Mouse (Mus musculus): ENCODE data around the gene Atrip. TPM values are rescaled to one million over a fixed set of nuclear protein-coding genes. Genes with fewer than 3 reads are reported as not detected.

Atrip gene
- total and polyA plus RNA-seq, 2 experiments, result 5.1 to 10.3 TPM

- no peaks in the 10 kb centered on the region for H3K36me3 ChIP-seq (ENCODE audit: control insufficient read depth, insufficient read depth, low read length)
- TF ChIP-seq CTCF (IDR thresholded peaks at IDR 0.05; ENCODE audit: low read depth, low read length) (no peak), POLR2A (IDR thresholded peaks at IDR 0.05; ENCODE audit: extremely low read depth, insufficient read depth, low read length) (no peak)
- H3K27ac ChIP-seq (replicated peaks; ENCODE audit: insufficient read depth, low read depth, low read length), result no peak overlapping the region
- H3K4me3 ChIP-seq (ENCODE audit: insufficient read depth, low read depth, low read length), result no peak overlapping the region
- H3K79me2 ChIP-seq (ENCODE audit: control insufficient read depth, insufficient read depth, low read length), result peaks cover 11% of the 10 kb centered on the region; the same call in 1 of the 2 replicates
- H3K9ac ChIP-seq (ENCODE audit: low read depth, low read length), result no peak overlapping the region
- DNase-seq (ENCODE audit: extremely low read depth, low read depth, low spot score), result no peak
- peaks cover 11% of the 10 kb centered on the region for H3K4me1 ChIP-seq (ENCODE audit: control insufficient read depth, insufficient read depth, low read length)
- no peaks in the 10 kb centered on the region for H3K27me3 ChIP-seq (ENCODE audit: control insufficient read depth, insufficient read depth, low read length)
- WGBS, result 87% methylated on average over 6 of the region's 6 CpGs
These were observed 20.1 kb downstream of the Atrip start for GRCm38 (mm10) chr9:109053851-109054250.

- Histone ChIP-seq H3K4me3 (ENCODE audit: insufficient read depth, low read depth, low read length) (no peak overlapping the region), H3K79me2 (ENCODE audit: control insufficient read depth, insufficient read depth, low read length) (peaks cover 7% of the 10 kb centered on the region; the same call in 1 of the 2 replicates), H3K9ac (ENCODE audit: low read depth, low read length) (no peak overlapping the region), H3K27ac (replicated peaks; ENCODE audit: insufficient read depth, low read depth, low read length) (no peak overlapping the region), H3K4me1 (ENCODE audit: control insufficient read depth, insufficient read depth, low read length) (peaks cover 7% of the 10 kb centered on the region), H3K36me3 (ENCODE audit: control insufficient read depth, insufficient read depth, low read length) (no peaks in the 10 kb centered on the region), H3K27me3 (ENCODE audit: control insufficient read depth, insufficient read depth, low read length) (no peaks in the 10 kb centered on the region)
- TF ChIP-seq CTCF (IDR thresholded peaks at IDR 0.05; ENCODE audit: low read depth, low read length) (no peak), POLR2A (IDR thresholded peaks at IDR 0.05; ENCODE audit: extremely low read depth, insufficient read depth, low read length) (no peak)
- no peak for DNase-seq (ENCODE audit: extremely low read depth, low read depth, low spot score)
- 89% methylated on average over 3 of the region's 3 CpGs for WGBS
These were observed 20.6 kb downstream of the Atrip start for GRCm38 (mm10) chr9:109053366-109053765.

- H3K36me3 ChIP-seq (ENCODE audit: control insufficient read depth, insufficient read depth, low read length), result no peaks in the 10 kb centered on the region
- peaks cover 7% of the 10 kb centered on the region; the same call in 1 of the 2 replicates for H3K79me2 ChIP-seq (ENCODE audit: control insufficient read depth, insufficient read depth, low read length)
- H3K4me1 ChIP-seq (ENCODE audit: control insufficient read depth, insufficient read depth, low read length), result peaks cover 5% of the 10 kb centered on the region
- no peak for TF ChIP-seq POLR2A (IDR thresholded peaks at IDR 0.05; ENCODE audit: extremely low read depth, insufficient read depth, low read length)
- no peak for TF ChIP-seq CTCF (IDR thresholded peaks at IDR 0.05; ENCODE audit: low read depth, low read length)
- H3K4me3 ChIP-seq (ENCODE audit: insufficient read depth, low read depth, low read length), result peak overlapping the region; percentile 5; the same call in 1 of the 2 replicates
- H3K9ac ChIP-seq (ENCODE audit: low read depth, low read length), result no peak overlapping the region
- H3K27ac ChIP-seq (replicated peaks; ENCODE audit: insufficient read depth, low read depth, low read length), result no peak overlapping the region
- WGBS, result 90% methylated on average over 9 of the region's 9 CpGs
- no peaks in the 10 kb centered on the region for H3K27me3 ChIP-seq (ENCODE audit: control insufficient read depth, insufficient read depth, low read length)
- no peak for DNase-seq (ENCODE audit: extremely low read depth, low read depth, low spot score)
These were observed 21.2 kb downstream of the Atrip start for GRCm38 (mm10) chr9:109052490-109053260.

- DNase-seq (ENCODE audit: extremely low read depth, low read depth, low spot score), result no peak
- Histone ChIP-seq H3K36me3 (ENCODE audit: control insufficient read depth, insufficient read depth, low read length) (no peaks in the 10 kb centered on the region), H3K27ac (replicated peaks; ENCODE audit: insufficient read depth, low read depth, low read length) (no peak overlapping the region), H3K4me3 (ENCODE audit: insufficient read depth, low read depth, low read length) (no peak overlapping the region), H3K4me1 (ENCODE audit: control insufficient read depth, insufficient read depth, low read length) (peaks cover 5% of the 10 kb centered on the region), H3K79me2 (ENCODE audit: control insufficient read depth, insufficient read depth, low read length) (peaks cover 7% of the 10 kb centered on the region; the same call in 1 of the 2 replicates), H3K27me3 (ENCODE audit: control insufficient read depth, insufficient read depth, low read length) (no peaks in the 10 kb centered on the region), H3K9ac (ENCODE audit: low read depth, low read length) (no peak overlapping the region)
- 80% methylated on average over 10 of the region's 10 CpGs for WGBS
- TF ChIP-seq CTCF (IDR thresholded peaks at IDR 0.05; ENCODE audit: low read depth, low read length), result no peak
- no peak for TF ChIP-seq POLR2A (IDR thresholded peaks at IDR 0.05; ENCODE audit: extremely low read depth, insufficient read depth, low read length)
These were observed 22.1 kb downstream of the Atrip start for GRCm38 (mm10) chr9:109051651-109052489.

- TF ChIP-seq CTCF (IDR thresholded peaks at IDR 0.05; ENCODE audit: low read depth, low read length), result no peak
- no peak for TF ChIP-seq POLR2A (IDR thresholded peaks at IDR 0.05; ENCODE audit: extremely low read depth, insufficient read depth, low read length)
- peaks cover 5% of the 10 kb centered on the region for H3K4me1 ChIP-seq (ENCODE audit: control insufficient read depth, insufficient read depth, low read length)
- H3K27ac ChIP-seq (replicated peaks; ENCODE audit: insufficient read depth, low read depth, low read length), result peak overlapping the region; percentile 5; the same call in 1 of the 2 replicates
- 80% methylated on average over 13 of the region's 13 CpGs for WGBS
- DNase-seq (ENCODE audit: extremely low read depth, low read depth, low spot score), result no peak
- peaks cover 3% of the 10 kb centered on the region; the same call in 1 of the 2 replicates for H3K79me2 ChIP-seq (ENCODE audit: control insufficient read depth, insufficient read depth, low read length)
- H3K36me3 ChIP-seq (ENCODE audit: control insufficient read depth, insufficient read depth, low read length), result no peaks in the 10 kb centered on the region
- no peaks in the 10 kb centered on the region for H3K27me3 ChIP-seq (ENCODE audit: control insufficient read depth, insufficient read depth, low read length)
- no peak overlapping the region for H3K4me3 ChIP-seq (ENCODE audit: insufficient read depth, low read depth, low read length)
- no peak overlapping the region for H3K9ac ChIP-seq (ENCODE audit: low read depth, low read length)
These were observed 22.9 kb downstream of the Atrip start for GRCm38 (mm10) chr9:109051011-109051501.

All from liver, adult 2 months (tissue).